Mouse (Mus musculus): ENCODE data around the gene C2. TPM values are rescaled to one million over a fixed set of nuclear protein-coding genes. Genes with fewer than 3 reads are reported as not detected.

The C2 gene
- total and polyA plus RNA-seq, 2 experiments from 2014 or later: 2.9 to 4.5 TPM

GRCm38 (mm10) chr17:34922939-34923338, 24.9 kb upstream of the C2 start:
- Histone ChIP-seq H3K27me3 (ENCODE audit: control insufficient read depth, insufficient read depth, low read length) (no peaks in the 10 kb centered on the region), H3K4me2 (ENCODE audit: low read depth, low read length) (no peak overlapping the region), H3K9me3 (replicated peaks; ENCODE audit: control insufficient read depth, low read length) (no peaks in the 10 kb centered on the region), H3K36me3 (replicated peaks; ENCODE audit: control insufficient read depth, insufficient read depth, low read length) (no peaks in the 10 kb centered on the region), H3K4me3 (ENCODE audit: low read depth, low read length) (no peak overlapping the region), H3K9ac (replicated peaks; ENCODE audit: low read depth, low read length) (no peak overlapping the region), H3K4me1 (ENCODE audit: control insufficient read depth, insufficient read depth) (no peaks in the 10 kb centered on the region), H3K27ac (ENCODE audit: low read depth) (no peak overlapping the region)
- 39% methylated on average over 6 of the region's 6 CpGs for WGBS
- DNase-seq (ENCODE audit: low spot score): no peak
- TF ChIP-seq CTCF (IDR thresholded peaks at IDR 0.05; ENCODE audit: low read depth) (peak; percentile 20; the same call in 1 of the 2 replicates), EP300 (IDR thresholded peaks at IDR 0.05; ENCODE audit: low read depth) (no peak)
- no peak for ATAC-seq (ENCODE audit: insufficient read depth, low read depth)

GRCm38 (mm10) chr17:34917188-34917587, 19.1 kb upstream of the C2 start:
- no peak overlapping the region for H3K9ac ChIP-seq (replicated peaks; ENCODE audit: low read depth, low read length)
- TF ChIP-seq CTCF (IDR thresholded peaks at IDR 0.05; ENCODE audit: low read depth): no peak
- TF ChIP-seq EP300 (IDR thresholded peaks at IDR 0.05; ENCODE audit: low read depth): no peak
- WGBS: 61% methylated on average over 9 of the region's 9 CpGs

DNA sequence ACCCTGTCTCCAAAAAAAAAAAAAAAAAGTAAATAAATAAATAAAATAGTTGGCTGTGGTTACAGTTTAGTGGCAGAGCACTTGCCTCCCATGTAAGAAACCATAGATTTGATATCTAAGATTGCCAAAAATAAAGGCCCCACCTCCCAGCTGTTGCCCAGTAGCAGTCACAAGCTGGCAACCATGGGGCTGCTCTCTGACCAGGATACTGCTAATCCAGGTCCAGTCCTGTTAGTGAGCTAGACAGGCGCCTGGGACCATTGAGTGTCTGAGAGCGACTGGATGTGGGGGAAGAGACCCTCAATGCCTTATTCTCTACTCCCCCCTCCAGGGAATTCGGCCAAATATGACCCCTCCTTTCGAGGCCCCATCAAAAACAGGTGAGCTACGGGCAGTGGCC, 18.3 kb upstream of the C2 start:
- DNase-seq (ENCODE audit: low spot score) (no peak), ATAC-seq (ENCODE audit: insufficient read depth, low read depth) (no peak)
- no peaks in the 10 kb centered on the region for H3K4me1 ChIP-seq (ENCODE audit: control insufficient read depth, insufficient read depth)
- H3K27me3 ChIP-seq (ENCODE audit: control insufficient read depth, insufficient read depth, low read length): no peaks in the 10 kb centered on the region
- no peak overlapping the region for H3K27ac ChIP-seq (ENCODE audit: low read depth)
- no peaks in the 10 kb centered on the region for H3K9me3 ChIP-seq (replicated peaks; ENCODE audit: control insufficient read depth, low read length)
- H3K4me2 ChIP-seq (ENCODE audit: low read depth, low read length): no peak overlapping the region
- peaks cover 28% of the 10 kb centered on the region for H3K36me3 ChIP-seq (replicated peaks; ENCODE audit: control insufficient read depth, insufficient read depth, low read length)
- H3K9ac ChIP-seq (replicated peaks; ENCODE audit: low read depth, low read length): no peak overlapping the region
- TF ChIP-seq EP300 (IDR thresholded peaks at IDR 0.05; ENCODE audit: low read depth) (no peak), CTCF (IDR thresholded peaks at IDR 0.05; ENCODE audit: low read depth) (no peak)
- no peak overlapping the region for H3K4me3 ChIP-seq (ENCODE audit: low read depth, low read length)
- WGBS: 88% methylated on average over 5 of the region's 5 CpGs

More at GRCm38 (mm10) chr17:34917188-34917587, 19.1 kb upstream of the C2 start:
- Histone ChIP-seq H3K4me2 (ENCODE audit: low read depth, low read length) (no peak overlapping the region), H3K4me3 (ENCODE audit: low read depth, low read length) (no peak overlapping the region), H3K9me3 (replicated peaks; ENCODE audit: control insufficient read depth, low read length) (no peaks in the 10 kb centered on the region), H3K4me1 (ENCODE audit: control insufficient read depth, insufficient read depth) (no peaks in the 10 kb centered on the region), H3K27ac (ENCODE audit: low read depth) (no peak overlapping the region), H3K36me3 (replicated peaks; ENCODE audit: control insufficient read depth, insufficient read depth, low read length) (peaks cover 20% of the 10 kb centered on the region), H3K27me3 (ENCODE audit: control insufficient read depth, insufficient read depth, low read length) (no peaks in the 10 kb centered on the region)
- ATAC-seq (ENCODE audit: insufficient read depth, low read depth) (no peak), DNase-seq (ENCODE audit: low spot score) (no peak)

DNA sequence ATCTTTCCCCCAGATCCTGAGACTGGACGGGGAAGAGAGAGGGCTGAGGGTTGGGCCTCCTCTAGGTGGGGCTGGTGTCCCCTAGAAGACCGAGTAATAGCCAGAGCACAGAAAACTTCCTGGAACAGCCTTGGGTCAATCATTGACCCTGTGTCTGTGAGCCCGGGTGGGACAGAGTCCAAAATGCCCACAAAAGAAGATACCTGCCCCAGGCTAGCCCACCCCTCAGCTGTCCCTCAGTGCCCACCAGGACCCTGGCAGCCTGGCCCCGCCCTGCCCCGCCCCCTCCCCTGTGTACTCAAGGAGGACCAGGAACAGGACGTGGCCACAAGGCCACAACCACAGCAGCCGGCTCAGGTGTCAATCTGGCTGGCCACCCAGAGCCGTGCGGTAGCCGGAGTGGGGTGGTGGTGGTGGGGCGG, 17.4 kb upstream of the C2 start:
- ATAC-seq (ENCODE audit: insufficient read depth, low read depth): peak; percentile 39; the same call in 1 of the 2 replicates
- TF ChIP-seq CTCF (IDR thresholded peaks at IDR 0.05; ENCODE audit: low read depth) (peak; percentile 45), EP300 (IDR thresholded peaks at IDR 0.05; ENCODE audit: low read depth) (no peak)
- no peaks in the 10 kb centered on the region for H3K4me1 ChIP-seq (ENCODE audit: control insufficient read depth, insufficient read depth)
- peak; percentile 13 for DNase-seq (ENCODE audit: low spot score)
- H3K9ac ChIP-seq (replicated peaks; ENCODE audit: low read depth, low read length): 0 out of 2 replicates have a peak overlapping the region, but pooled peaks have one; percentile 26
- H3K27me3 ChIP-seq (ENCODE audit: control insufficient read depth, insufficient read depth, low read length): no peaks in the 10 kb centered on the region
- WGBS: 23% methylated on average over 11 of the region's 11 CpGs
- H3K4me3 ChIP-seq (ENCODE audit: low read depth, low read length): no peak overlapping the region
- no peak overlapping the region for H3K27ac ChIP-seq (ENCODE audit: low read depth)
- no peaks in the 10 kb centered on the region for H3K9me3 ChIP-seq (replicated peaks; ENCODE audit: control insufficient read depth, low read length)
- peaks cover 37% of the 10 kb centered on the region for H3K36me3 ChIP-seq (replicated peaks; ENCODE audit: control insufficient read depth, insufficient read depth, low read length)
- no peak overlapping the region for H3K4me2 ChIP-seq (ENCODE audit: low read depth, low read length)

DNA sequence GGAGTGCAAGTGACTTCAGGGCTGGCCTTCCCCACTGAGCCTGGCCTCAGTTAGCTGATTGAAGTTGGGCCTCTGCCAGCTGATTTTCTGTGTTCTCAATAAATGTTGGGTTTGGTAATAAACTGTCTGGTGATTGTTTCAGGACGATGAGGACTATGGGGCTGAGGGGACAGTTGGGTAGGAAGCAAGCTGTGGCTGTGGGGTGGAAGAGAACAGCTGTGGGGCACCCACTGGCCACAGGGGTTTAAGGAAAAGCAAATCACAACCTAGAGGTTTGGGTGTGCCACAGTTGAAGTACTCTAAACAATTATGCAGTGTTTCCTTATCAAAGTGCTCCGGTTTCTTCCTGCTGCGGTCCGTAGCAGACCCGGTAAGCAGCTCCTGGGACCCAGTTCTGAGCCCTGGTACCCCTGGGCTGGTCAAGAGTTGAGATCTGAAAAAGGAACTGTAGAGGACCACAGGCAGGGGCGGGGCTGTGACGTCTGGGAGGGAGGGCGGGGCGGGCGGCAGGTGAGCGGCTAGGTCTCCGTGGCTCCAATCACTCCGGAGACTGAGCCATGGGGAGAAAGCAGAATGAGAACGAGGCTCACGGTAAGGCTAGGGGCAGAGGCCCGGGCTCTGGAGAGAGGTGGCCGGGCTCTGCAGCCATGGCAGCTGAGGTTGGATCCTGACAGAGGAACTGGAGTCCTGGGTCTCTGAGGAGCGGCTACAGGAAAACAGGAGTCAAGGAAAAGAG, 16.0 kb upstream of the C2 start, which contains the start of gene Slc44a4:
Slc44a4 (plus strand) TSS at position 537 of the 736 bp plus-strand sequence.
- Histone ChIP-seq H3K4me3 (ENCODE audit: low read depth, low read length) (no peak within 1 kb of the TSS), H3K9ac (replicated peaks; ENCODE audit: low read depth, low read length) (0 out of 2 replicates have a peak within 1 kb of the TSS, but pooled peaks have one; percentile 26), H3K4me1 (ENCODE audit: control insufficient read depth, insufficient read depth) (no peaks in the 10 kb centered on the region), H3K27me3 (ENCODE audit: control insufficient read depth, insufficient read depth, low read length) (no peaks in the 10 kb centered on the region), H3K4me2 (ENCODE audit: low read depth, low read length) (no peak within 1 kb of the TSS), H3K27ac (ENCODE audit: low read depth) (no peak within 1 kb of the TSS), H3K36me3 (replicated peaks; ENCODE audit: control insufficient read depth, insufficient read depth, low read length) (peaks cover 51% of the 10 kb centered on the region), H3K9me3 (replicated peaks; ENCODE audit: control insufficient read depth, low read length) (no peaks in the 10 kb centered on the region)
- DNase-seq (ENCODE audit: low spot score): no peak
- no peak for ATAC-seq (ENCODE audit: insufficient read depth, low read depth)
- TF ChIP-seq EP300 (IDR thresholded peaks at IDR 0.05; ENCODE audit: low read depth): no peak
- TF ChIP-seq CTCF (IDR thresholded peaks at IDR 0.05; ENCODE audit: low read depth): no peak
- whole genome bisulfite sequencing: 46% methylated on average over 18 of the region's 18 CpGs

Measured in heart, postnatal 0 days (tissue).